30 mouse cellular contexts compared by ENCODE assay signal in the genomic region with DNA sequence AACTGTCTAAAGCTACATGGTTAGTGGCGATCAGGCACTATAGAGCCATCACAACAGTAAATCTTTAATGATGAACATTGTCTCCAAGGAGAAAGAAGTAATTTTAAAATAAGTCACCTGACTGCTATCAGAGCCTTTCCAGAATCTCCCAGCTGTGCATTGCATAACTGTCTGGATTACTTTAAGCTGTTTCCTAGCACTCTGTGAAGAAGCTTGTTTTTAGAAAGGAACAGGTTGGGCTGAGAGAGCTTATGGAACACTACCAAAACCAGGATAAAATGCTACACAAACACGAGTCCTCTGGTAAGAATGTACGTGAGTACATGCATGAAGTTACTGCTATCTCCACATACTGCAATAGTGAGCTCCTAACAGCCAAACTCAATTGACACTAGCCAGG. TPM values are rescaled to one million over a fixed set of nuclear protein-coding genes. Genes with fewer than 3 reads are reported as not detected.
DNase-seq lines count a peak whose midpoint lies in the region; ATAC-seq and TF ChIP-seq lines count a peak whose summit lies in the region.
"Had no signal": no experiment of that assay in that cellular context is flagged by ENCODE, and none has a peak within 500 bp of the region (broad histone marks: within the 10 kb centered on the region; RNA-seq: fewer than 3 reads in every experiment).

No protein-coding gene starts in this region.

- H3K9ac ChIP-seq in lung, postnatal 0 days (replicated peaks; ENCODE audit: low read depth): no peak overlapping the region
- H3K9ac ChIP-seq in midbrain, embryonic 11.5 days (ENCODE audit: low read length): no peak overlapping the region
- H3K9ac ChIP-seq: forebrain, embryonic 12.5 days; kidney, embryonic 15.5 days; liver, embryonic 13.5 days; neural tube, embryonic 13.5 days had no signal

- peaks cover 2% of the 10 kb centered on the region; the same call in 1 of the 2 replicates for H3K4me1 ChIP-seq in lung, postnatal 0 days (ENCODE audit: insufficient read depth, low read depth, low read length)
- H3K4me1 ChIP-seq in midbrain, embryonic 11.5 days (ENCODE audit: control insufficient read depth, insufficient read depth, low read length): no peaks in the 10 kb centered on the region
- H3K4me1 ChIP-seq: heart, embryonic 10.5 days; kidney, embryonic 15.5 days had no signal

- no peak overlapping the region for H3K4me3 ChIP-seq in lung, postnatal 0 days (ENCODE audit: low read depth, low read length)
- H3K4me3 ChIP-seq in midbrain, embryonic 11.5 days (ENCODE audit: low read depth, low read length): no peak overlapping the region
- H3K4me3 ChIP-seq: forebrain, embryonic 12.5 days; heart, embryonic 10.5 days; kidney, embryonic 15.5 days; liver, embryonic 13.5 days; myocyte; neural tube, embryonic 13.5 days had no signal

- H3K27me3 ChIP-seq in lung, postnatal 0 days (replicated peaks; ENCODE audit: insufficient read depth, low read length): no peaks in the 10 kb centered on the region
- H3K27me3 ChIP-seq in midbrain, embryonic 11.5 days (ENCODE audit: control insufficient read depth, insufficient read depth, low read length): no peaks in the 10 kb centered on the region
- H3K27me3 ChIP-seq: CH12.LX; forebrain, embryonic 12.5 days; kidney, embryonic 15.5 days; liver, embryonic 13.5 days; neural tube, embryonic 13.5 days had no signal

- TF ChIP-seq EP300 in lung, postnatal 0 days (IDR thresholded peaks at IDR 0.05): no peak

- no peaks in the 10 kb centered on the region for H3K36me3 ChIP-seq in lung, postnatal 0 days (ENCODE audit: insufficient read depth, low read length)
- no peaks in the 10 kb centered on the region for H3K36me3 ChIP-seq in midbrain, embryonic 11.5 days (ENCODE audit: control insufficient read depth, insufficient read depth, low read length)
- H3K36me3 ChIP-seq: forebrain, embryonic 12.5 days; liver, embryonic 13.5 days; neural tube, embryonic 13.5 days had no signal

- DNase-seq in frontal cortex, adult 2 months (ENCODE audit: extremely low spot score in 1 of 2, low spot score in 1 of 2): peak; percentile 38 to 62
- DNase-seq in frontal cortex, postnatal 10 days (ENCODE audit: low spot score in 2 of 2): no peak
- peak; percentile 33 for DNase-seq in lung, postnatal 0 days (ENCODE audit: low spot score)
- DNase-seq in lung, postnatal 4 days: no peak
- DNase-seq in brain, adult 2 months (ENCODE audit: low read depth, low spot score): peak; percentile 88
- peak; percentile 13 to 84 for DNase-seq in left cerebral cortex, postnatal 14 days (ENCODE audit: low spot score in 2 of 2)
- DNase-seq in midbrain, embryonic 11.5 days (ENCODE audit: low spot score, missing footprints): no peak
- DNase-seq: adrenal gland, adult 2 months; cerebellum, adult 11-12 months; cerebellum, postnatal 10 days; gastrocnemius, postnatal 36 days; kidney, postnatal 4 days; liver, embryonic 13.5 days; lung, adult 2 months; thymus, postnatal 25 days had no signal

- no peak overlapping the region for H3K4me2 ChIP-seq in lung, postnatal 0 days (replicated peaks; ENCODE audit: low read depth, low read length)
- no peak overlapping the region for H3K4me2 ChIP-seq in midbrain, embryonic 11.5 days
- H3K4me2 ChIP-seq: forebrain, embryonic 12.5 days; kidney, embryonic 15.5 days; liver, embryonic 13.5 days; neural tube, embryonic 13.5 days had no signal

- no peak for TF ChIP-seq CTCF in lung, postnatal 0 days (IDR thresholded peaks at IDR 0.05)

- WGBS in lung, postnatal 0 days: 48% methylated on average over 3 of the region's 3 CpGs
- WGBS in midbrain, embryonic 11.5 days: 85% methylated on average over 3 of the region's 3 CpGs

- ATAC-seq in lung, postnatal 0 days: no peak
- ATAC-seq in midbrain, embryonic 11.5 days (ENCODE audit: low FRiP score): no peak
- ATAC-seq: hindbrain, embryonic 16.5 days; midbrain, embryonic 16.5 days had no signal

- H3K27ac ChIP-seq in lung, postnatal 0 days (ENCODE audit: low read length): no peak overlapping the region
- no peak overlapping the region for H3K27ac ChIP-seq in midbrain, embryonic 11.5 days (ENCODE audit: low read depth, low read length)
- H3K27ac ChIP-seq: forebrain, embryonic 12.5 days; heart, embryonic 10.5 days; kidney, embryonic 15.5 days; liver, embryonic 13.5 days; macrophage; neural tube, embryonic 13.5 days had no signal

- intact Hi-C loops in left cerebral cortex, postnatal 14 days (cut with DNase I): no loop called here

- no peaks in the 10 kb centered on the region for H3K9me3 ChIP-seq in lung, postnatal 0 days (ENCODE audit: low read length)
- no peaks in the 10 kb centered on the region for H3K9me3 ChIP-seq in midbrain, embryonic 11.5 days (ENCODE audit: control insufficient read depth, low read length)
- H3K9me3 ChIP-seq: forebrain, embryonic 12.5 days; G1E; heart, embryonic 10.5 days; kidney, embryonic 15.5 days; liver, embryonic 13.5 days; neural tube, embryonic 13.5 days had no signal

RNA-seq across cellular contexts. Expression of a gene that starts 14.1 kb away (rescaled TPM):
- 55.3 and 57.4 TPM in 2 replicates for polyA plus RNA-seq in frontal cortex, adult 2 months (2012; rRNA removed)
- polyA plus RNA-seq in lung, postnatal 0 days (2015; fragmentation: Nextera tagmentation; extraction: Ambion mirVana): 88.3 and 93.5 TPM in 2 replicates
- 10 to 100 TPM; 78.5 to 81.9 TPM for total RNA-seq in left cerebral cortex, postnatal 14 days (2021)
- polyA plus RNA-seq in midbrain, embryonic 11.5 days (2014; fragmentation: Nextera tagmentation; extraction: Ambion mirVana): 47.0 and 50.7 TPM in 2 replicates

RNA-seq across cellular contexts. Expression of a gene that starts 53.2 kb away (rescaled TPM):
- polyA plus RNA-seq in frontal cortex, adult 2 months (2012; rRNA removed): not detected in 2 replicates
- polyA plus RNA-seq in lung, postnatal 0 days (2015; fragmentation: Nextera tagmentation; extraction: Ambion mirVana): 0.47 and 0.83 TPM in 2 replicates
- not detected for total RNA-seq in left cerebral cortex, postnatal 14 days (2021)
- polyA plus RNA-seq in midbrain, embryonic 11.5 days (2014; fragmentation: Nextera tagmentation; extraction: Ambion mirVana): not detected in 2 replicates
- total RNA-seq: CH12.LX; hematopoietic stem cell, adult 5-6 weeks; layer of hippocampus, postnatal 10 days; left cerebral cortex, postnatal 10 days had no signal
- polyA plus RNA-seq: adrenal gland, adult 2 months; cortical plate, adult 2 months; forebrain, embryonic 12.5 days; G1E; hindbrain, embryonic 16.5 days; intestine, embryonic 16.5 days; macrophage; midbrain, embryonic 16.5 days had no signal

Comparison
In these comparisons a context has a peak if more than half of its experiments do, and no peak if none do; other contexts are left out.
1. DNase-seq: peak in frontal cortex, adult 2 months (2 of 2), lung, postnatal 0 days (single experiment), brain, adult 2 months (single experiment) and left cerebral cortex, postnatal 14 days (2 of 2); none in frontal cortex, postnatal 10 days (0 of 2), lung, postnatal 4 days (0 of 2) and midbrain, embryonic 11.5 days (single experiment).